Mouse (Mus musculus): Measurements from ENCODE around the gene Gm11146.

Gm11146 gene

GRCm38 (mm10) chr16:77551051-77551450, 50.8 kb downstream of the Gm11146 start:
- no peak for DNase-seq
